Mouse (Mus musculus) megakaryocyte progenitor cell, adult 5-6 weeks (primary cell): ENCODE measurements around the gene Bcl7c. TPM values are rescaled to one million over a fixed set of nuclear protein-coding genes. Genes with fewer than 3 reads are reported as not detected.

Experiments
- total RNA-seq, 2 experiments: library from RNA; stranded (forward) in 1 of 2; stranded (reverse) in 1 of 2; fragments of 157-497, 149-512 nt in 1 of 2; fragments of 200-1000 nt in 1 of 2; gene quantifications; 2 replicates each; pipeline versions ENCODE4 v1.2.3 to v1.2.4; 2015 to 2017

Bcl7c gene
- total RNA-seq, 2 experiments from 2014 or later, result 44.6 to 63.4 TPM

Other genes with a start within 250 kb of the Bcl7c start
- gene Prr14, start 249.3 kb downstream of the Bcl7c start, total RNA-seq (2015), result 74.8 and 85.3 TPM in 2 replicates
- 22.6 and 27.2 TPM in 2 replicates for gene Prr14, start 249.3 kb downstream of the Bcl7c start, total RNA-seq (2017)
- 90.7 and 101 TPM in 2 replicates for gene Fbrs, start 229.7 kb downstream of the Bcl7c start, total RNA-seq (2015)
- gene Fbrs, start 229.7 kb downstream of the Bcl7c start, total RNA-seq (2017), result 19.5 and 20.0 TPM in 2 replicates
- gene Srcap, start 196.9 kb downstream of the Bcl7c start, total RNA-seq (2015), result 64.0 and 78.0 TPM in 2 replicates
- gene Srcap, start 196.9 kb downstream of the Bcl7c start, total RNA-seq (2017), result 20.6 and 24.1 TPM in 2 replicates
- 26.3 and 26.8 TPM in 2 replicates for gene Gm42715, start 189.3 kb downstream of the Bcl7c start, total RNA-seq (2015)
- gene Gm42715, start 189.3 kb downstream of the Bcl7c start, total RNA-seq (2017), result 4.8 and 5.9 TPM in 2 replicates
- 1.7 TPM in 1 of 2 replicates, not detected in the other for gene Tmem265, start 147.5 kb downstream of the Bcl7c start, total RNA-seq (2015)
- gene Tmem265, start 147.5 kb downstream of the Bcl7c start, total RNA-seq (2017), result 2.3 and 2.5 TPM in 2 replicates
- 27.1 and 32.3 TPM in 2 replicates for gene Phkg2, start 135.6 kb downstream of the Bcl7c start, total RNA-seq (2015)
- gene Phkg2, start 135.6 kb downstream of the Bcl7c start, total RNA-seq (2017), result 26.7 and 29.2 TPM in 2 replicates
- gene Ccdc189, start 120.3 kb downstream of the Bcl7c start, total RNA-seq (2015), result 1.8 and 2.2 TPM in 2 replicates
- gene Ccdc189, start 120.3 kb downstream of the Bcl7c start, total RNA-seq (2017), result 2.5 and 3.1 TPM in 2 replicates
- 11.7 and 16.5 TPM in 2 replicates for gene Rnf40, start 120.2 kb downstream of the Bcl7c start, total RNA-seq (2015)
- gene Rnf40, start 120.2 kb downstream of the Bcl7c start, total RNA-seq (2017), result 36.9 and 41.9 TPM in 2 replicates
- 5.4 and 8.4 TPM in 2 replicates for gene Zfp629, start 93.1 kb downstream of the Bcl7c start, total RNA-seq (2015)
- gene Zfp629, start 93.1 kb downstream of the Bcl7c start, total RNA-seq (2017), result 8.5 and 11.3 TPM in 2 replicates
- 0.83 and 1.8 TPM in 2 replicates for gene Ctf1, start 3.8 kb upstream of the Bcl7c start, total RNA-seq (2015)
- gene Ctf1, start 3.8 kb upstream of the Bcl7c start, total RNA-seq (2017), result 0.42 and 1.9 TPM in 2 replicates
- not detected in 2 replicates for gene Ctf2, start 23.2 kb upstream of the Bcl7c start, total RNA-seq (2015)
- not detected in 2 replicates for gene Ctf2, start 23.2 kb upstream of the Bcl7c start, total RNA-seq (2017)
- gene Fbxl19, start 35.6 kb upstream of the Bcl7c start, total RNA-seq (2015), result 5.6 and 5.7 TPM in 2 replicates
- 14.2 and 16.1 TPM in 2 replicates for gene Fbxl19, start 35.6 kb upstream of the Bcl7c start, total RNA-seq (2017)
- 26.7 and 32.1 TPM in 2 replicates for gene Orai3, start 60.9 kb upstream of the Bcl7c start, total RNA-seq (2015)
- gene Orai3, start 60.9 kb upstream of the Bcl7c start, total RNA-seq (2017), result 28.2 and 30.2 TPM in 2 replicates
- gene Setd1a, start 67.7 kb upstream of the Bcl7c start, total RNA-seq (2015), result 54.7 and 67.2 TPM in 2 replicates
- gene Setd1a, start 67.7 kb upstream of the Bcl7c start, total RNA-seq (2017), result 9.7 and 13.6 TPM in 2 replicates
- gene Gm49388, start 76.7 kb upstream of the Bcl7c start, total RNA-seq (2015), result not detected in 2 replicates
- not detected in 2 replicates for gene Gm49388, start 76.7 kb upstream of the Bcl7c start, total RNA-seq (2017)
- 20.2 and 31.3 TPM in 2 replicates for gene Hsd3b7, start 91.7 kb upstream of the Bcl7c start, total RNA-seq (2015)
- gene Hsd3b7, start 91.7 kb upstream of the Bcl7c start, total RNA-seq (2017), result 25.6 and 26.8 TPM in 2 replicates
- 55.8 and 70.2 TPM in 2 replicates for gene Stx4a, start 115.4 kb upstream of the Bcl7c start, total RNA-seq (2015)
- 35.7 and 50.4 TPM in 2 replicates for gene Stx4a, start 115.4 kb upstream of the Bcl7c start, total RNA-seq (2017)
- 0.12 and 1.5 TPM in 2 replicates for gene Stx1b, start 115.6 kb upstream of the Bcl7c start, total RNA-seq (2015)
- 0.03 and 0.12 TPM in 2 replicates for gene Stx1b, start 115.6 kb upstream of the Bcl7c start, total RNA-seq (2017)
- 18.7 and 19.4 TPM in 2 replicates for gene Zfp646, start 167.3 kb upstream of the Bcl7c start, total RNA-seq (2015)
- 31.6 and 38.2 TPM in 2 replicates for gene Zfp646, start 167.3 kb upstream of the Bcl7c start, total RNA-seq (2017)
- gene Zfp668, start 167.9 kb upstream of the Bcl7c start, total RNA-seq (2015), result 5.7 and 7.4 TPM in 2 replicates
- gene Zfp668, start 167.9 kb upstream of the Bcl7c start, total RNA-seq (2017), result 2.9 and 6.7 TPM in 2 replicates
- gene Prss53, start 182.0 kb upstream of the Bcl7c start, total RNA-seq (2015), result 0.15 and 0.39 TPM in 2 replicates
- gene Prss53, start 182.0 kb upstream of the Bcl7c start, total RNA-seq (2017), result not detected in 2 replicates
- not detected in 2 replicates for gene Gm21974, start 186.5 kb upstream of the Bcl7c start, total RNA-seq (2015)
- not detected in 2 replicates for gene Gm21974, start 186.5 kb upstream of the Bcl7c start, total RNA-seq (2017)
- 125 and 145 TPM in 2 replicates for gene Vkorc1, start 186.7 kb upstream of the Bcl7c start, total RNA-seq (2015)
- 30.7 and 39.6 TPM in 2 replicates for gene Vkorc1, start 186.7 kb upstream of the Bcl7c start, total RNA-seq (2017)
- gene Bckdk, start 195.1 kb upstream of the Bcl7c start, total RNA-seq (2015), result 68.3 and 75.7 TPM in 2 replicates
- 42.5 and 49.9 TPM in 2 replicates for gene Bckdk, start 195.1 kb upstream of the Bcl7c start, total RNA-seq (2017)
- gene Kat8, start 203.6 kb upstream of the Bcl7c start, total RNA-seq (2015), result 18.1 and 30.6 TPM in 2 replicates
- 23.7 and 30.4 TPM in 2 replicates for gene Kat8, start 203.6 kb upstream of the Bcl7c start, total RNA-seq (2017)
- gene Prss8, start 221.2 kb upstream of the Bcl7c start, total RNA-seq (2015), result not detected in 2 replicates
- not detected in 2 replicates for gene Prss8, start 221.2 kb upstream of the Bcl7c start, total RNA-seq (2017)
- gene Prss36, start 237.8 kb upstream of the Bcl7c start, total RNA-seq (2015), result 1.5 and 2.3 TPM in 2 replicates
- gene Prss36, start 237.8 kb upstream of the Bcl7c start, total RNA-seq (2017), result 0.75 and 7.2 TPM in 2 replicates